Mouse (Mus musculus) heart, postnatal 0 days (tissue): ENCODE data around the gene Ctcf. TPM values are rescaled to one million over a fixed set of nuclear protein-coding genes. Genes with fewer than 3 reads are reported as not detected.

ENCODE experiments used
- ATAC-seq: fragments of 200-750 bp; cut with Nextera tagmentation; 2 replicates; pipeline ENCODE4 v1.8.0; 2017; ENCODE audit warnings: low read depth, moderate number of reproducible peaks, moderate library complexity; ENCODE audit not compliant: insufficient read depth
- DNase-seq: peaks from one replicate; pipeline ENCODE4 v3.0.0-alpha.2; 2016; ENCODE audit warnings: low spot score
- H3K27ac ChIP-seq: fragments of 300-500 bp; sonication (generic); 2 replicates; pipeline ENCODE4 v1.5.1; 2014; ENCODE audit warnings: low read depth, mild to moderate bottlenecking
- H3K27me3 ChIP-seq: fragments of 300-500 bp; sonication (generic); 2 replicates; pipeline ENCODE4 v1.6.1; 2014; ENCODE audit warnings: low read length, mixed read lengths; ENCODE audit not compliant: control insufficient read depth, insufficient read depth
- H3K36me3 ChIP-seq: fragments of 300-500 bp; sonication (generic); replicated peaks from 2 replicates; pipeline ENCODE4 v1.6.1; 2014; ENCODE audit warnings: low read length, mixed read lengths; ENCODE audit not compliant: control insufficient read depth, insufficient read depth
- H3K4me1 ChIP-seq: fragments of 300-500 bp; sonication (generic); 2 replicates; pipeline ENCODE4 v1.6.1; 2014; ENCODE audit warnings: antibody characterized with exemption; ENCODE audit not compliant: control insufficient read depth, insufficient read depth
- H3K4me2 ChIP-seq: fragments of 300-500 bp; sonication (generic); 2 replicates; pipeline ENCODE4 v1.6.1; 2014; ENCODE audit warnings: low read depth, mild to moderate bottlenecking, low read length, moderate library complexity
- H3K4me3 ChIP-seq: fragments of 300-500 bp; sonication (generic); 2 replicates; pipeline ENCODE4 v1.5.1; 2014; ENCODE audit warnings: low read depth, low read length
- H3K9ac ChIP-seq: fragments of 300-500 bp; sonication (generic); replicated peaks from 2 replicates; pipeline ENCODE4 v1.6.1; 2014; ENCODE audit warnings: low read depth, low read length, mixed read lengths
- H3K9me3 ChIP-seq: fragments of 300-500 bp; sonication (generic); replicated peaks from 2 replicates; pipeline ENCODE4 v1.6.1; 2016; ENCODE audit warnings: low read length; ENCODE audit not compliant: control insufficient read depth
- CTCF ChIP-seq: IDR thresholded peaks from 2 replicates; pipeline ENCODE4 v1.5.1; 2016; ENCODE audit warnings: antibody characterized with exemption, control low read depth, low read depth
- EP300 ChIP-seq: IDR thresholded peaks from 2 replicates; pipeline ENCODE4 v1.6.1; 2016; ENCODE audit warnings: antibody characterized with exemption, low read depth
- WGBS: fragments of 180-500 bp; shearing (Covaris S2); extraction: QIAGEN DNeasy Blood & Tissue Kit; methylation state at CpG from one replicate; pipeline ENCODE4 v1.1.7; 2014; 5-methylcytosine and 5-hydroxymethylcytosine counted together
- polyA plus RNA-seq: library from polyadenylated mRNA; unstranded; fragments of >200 nt; fragmentation: Nextera tagmentation; extraction: Ambion mirVana; gene quantifications from 2 replicates; pipeline ENCODE4 v1.2.1, GENCODE M21; 2015
- total RNA-seq: library from RNA; depleted of rRNA; stranded (reverse); fragments of >200 nt; gene quantifications from 2 replicates; pipeline ENCODE4 v1.2.3, GENCODE M21; 2014; ENCODE audit warnings: low replicate concordance

The Ctcf gene
- total and polyA plus RNA-seq, 2 experiments from 2014 or later, result 13.7 to 42.0 TPM

DNA sequence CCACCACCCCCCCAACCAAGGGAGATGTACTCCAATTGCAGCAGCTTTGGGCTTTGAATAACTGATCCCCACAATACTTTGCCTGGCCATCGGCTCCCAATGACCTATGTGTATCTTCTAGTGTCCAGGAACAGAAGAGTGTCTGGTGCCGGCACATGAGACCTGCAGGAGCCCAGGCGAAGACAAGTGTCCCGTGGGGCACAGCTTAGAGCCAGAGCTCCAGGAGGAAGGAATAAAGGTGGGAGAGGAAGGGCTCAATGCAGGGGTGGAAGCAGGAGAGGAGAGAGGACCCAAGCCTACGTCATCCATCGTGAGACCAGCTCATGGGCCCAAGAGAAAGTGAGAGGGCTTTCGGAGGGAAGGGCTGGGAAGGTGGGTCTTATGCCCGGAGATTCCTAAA lies 72.3 kb downstream of the Ctcf start:
- H3K4me3 ChIP-seq, result no peak overlapping the region
- no peaks in the 10 kb centered on the region for H3K9me3 ChIP-seq
- TF ChIP-seq EP300, result no peak
- TF ChIP-seq CTCF, result no peak
- no peak for ATAC-seq
- no peaks in the 10 kb centered on the region for H3K27me3 ChIP-seq
- H3K4me1 ChIP-seq, result peaks cover 12% of the 10 kb centered on the region; the same call in 1 of the 2 replicates
- H3K27ac ChIP-seq, result no peak overlapping the region
- no peak overlapping the region for H3K9ac ChIP-seq
- no peak overlapping the region for H3K4me2 ChIP-seq
- DNase-seq, result no peak
- no peaks in the 10 kb centered on the region for H3K36me3 ChIP-seq
- WGBS, result 88% methylated on average over 8 of the region's 8 CpGs

DNA sequence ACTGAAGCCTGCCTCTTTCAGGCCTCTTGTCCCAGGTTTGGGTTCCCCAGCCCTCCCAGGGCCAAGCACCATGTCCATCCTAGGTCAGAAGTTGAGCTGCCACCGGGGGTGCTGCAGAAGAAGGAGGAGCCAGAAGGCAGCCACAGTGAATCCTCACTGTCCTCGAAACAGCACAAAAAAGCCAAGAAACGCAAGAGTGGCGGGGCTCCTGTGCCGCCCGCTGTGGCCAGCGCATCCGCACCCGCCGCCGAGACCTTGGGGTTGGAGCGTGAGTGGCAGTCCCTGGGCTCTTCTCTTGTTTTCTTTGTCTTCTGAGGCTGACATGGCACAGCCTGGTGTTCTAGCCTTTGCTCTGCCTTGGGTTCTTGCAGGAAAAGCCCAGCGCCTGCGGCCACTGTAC lies 72.9 kb downstream of the Ctcf start:
- Histone ChIP-seq H3K9ac (no peak overlapping the region), H3K4me3 (no peak overlapping the region), H3K36me3 (no peaks in the 10 kb centered on the region), H3K27me3 (no peaks in the 10 kb centered on the region), H3K27ac (no peak overlapping the region), H3K4me2 (no peak overlapping the region), H3K9me3 (no peaks in the 10 kb centered on the region), H3K4me1 (peaks cover 12% of the 10 kb centered on the region; the same call in 1 of the 2 replicates)
- WGBS, result 72% methylated on average over 14 of the region's 14 CpGs
- DNase-seq (no peak), ATAC-seq (no peak)
- TF ChIP-seq CTCF (no peak), EP300 (no peak)

DNA sequence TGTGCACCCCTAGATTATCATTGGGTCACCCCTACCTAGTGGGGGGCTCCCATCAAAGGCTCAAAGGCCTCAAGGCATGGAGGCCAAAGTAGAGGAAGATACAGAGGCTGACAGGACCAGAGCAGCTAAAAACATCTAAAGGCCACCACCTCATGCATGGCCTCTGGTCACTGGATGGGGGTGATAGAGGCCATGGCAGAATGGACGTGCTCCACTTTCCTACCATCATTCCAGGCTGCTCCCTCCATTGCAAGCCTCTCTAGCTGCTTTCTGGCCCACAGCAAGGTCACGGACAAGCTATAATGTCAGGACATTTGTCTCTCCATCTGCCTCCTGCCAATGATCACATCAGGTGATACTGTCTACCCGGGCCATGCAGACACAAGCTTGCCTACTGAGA lies 75.9 kb downstream of the Ctcf start:
- Histone ChIP-seq H3K9me3 (no peaks in the 10 kb centered on the region), H3K27ac (no peak overlapping the region), H3K36me3 (peaks cover 5% of the 10 kb centered on the region; the same call in 1 of the 2 replicates), H3K27me3 (no peaks in the 10 kb centered on the region), H3K4me2 (no peak overlapping the region), H3K9ac (no peak overlapping the region), H3K4me1 (peaks cover 4% of the 10 kb centered on the region; the same call in 1 of the 2 replicates), H3K4me3 (no peak overlapping the region)
- WGBS, result 65% methylated on average over 3 of the region's 3 CpGs
- TF ChIP-seq CTCF (no peak), EP300 (no peak)
- ATAC-seq (no peak), DNase-seq (no peak)

DNA sequence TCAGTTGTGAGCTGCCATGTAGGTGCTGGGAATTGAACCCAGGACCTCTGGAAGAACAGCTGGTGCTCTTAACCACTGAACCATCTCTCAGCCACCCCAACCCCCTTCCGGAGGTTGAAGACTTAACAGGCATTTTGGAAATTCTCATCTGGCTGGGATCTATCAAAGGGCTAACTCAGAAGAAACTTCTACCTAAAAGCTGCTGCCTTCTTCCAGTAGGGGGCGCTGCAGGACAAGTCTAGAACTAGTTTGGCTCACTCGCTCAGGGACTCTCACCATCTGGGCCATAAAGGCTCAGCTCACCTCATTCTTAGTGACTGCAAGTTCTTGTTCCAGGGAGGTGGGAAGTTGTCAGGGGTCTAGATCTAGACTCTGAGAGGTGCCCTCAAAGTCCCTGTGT lies 77.8 kb downstream of the Ctcf start:
- Histone ChIP-seq H3K4me3 (no peak overlapping the region), H3K27ac (no peak overlapping the region), H3K27me3 (no peaks in the 10 kb centered on the region), H3K9ac (no peak overlapping the region), H3K9me3 (no peaks in the 10 kb centered on the region), H3K4me2 (no peak overlapping the region), H3K4me1 (no peaks in the 10 kb centered on the region), H3K36me3 (peaks cover 6% of the 10 kb centered on the region; the same call in 1 of the 2 replicates)
- peak; percentile 56 for ATAC-seq
- peak; percentile 88 for TF ChIP-seq CTCF
- TF ChIP-seq EP300, result no peak
- 5% methylated on average over 3 of the region's 3 CpGs for WGBS
- DNase-seq, result peak; percentile 69

DNA sequence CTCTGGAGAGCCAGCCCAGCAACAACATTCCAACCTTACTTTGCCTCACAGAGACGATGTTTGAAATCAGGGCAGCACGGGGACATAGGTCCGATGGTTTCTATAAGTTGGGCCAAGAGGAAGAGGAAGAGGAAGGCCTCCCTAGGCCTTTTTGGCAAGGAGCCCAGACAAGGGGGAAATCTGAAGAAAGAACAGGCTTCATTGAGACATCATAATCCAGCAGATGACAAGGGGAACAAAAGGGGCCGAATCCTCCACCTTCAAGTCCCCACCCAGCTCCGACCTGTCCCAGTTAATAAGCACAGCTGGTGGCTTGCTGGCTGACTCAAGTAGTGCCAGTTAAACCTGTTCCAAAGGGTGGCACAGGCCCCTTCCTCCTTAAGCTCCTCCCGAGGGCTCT lies 78.7 kb downstream of the Ctcf start:
- Histone ChIP-seq H3K9me3 (no peaks in the 10 kb centered on the region), H3K4me3 (no peak overlapping the region), H3K27me3 (no peaks in the 10 kb centered on the region), H3K36me3 (peaks cover 6% of the 10 kb centered on the region; the same call in 1 of the 2 replicates), H3K4me2 (no peak overlapping the region), H3K4me1 (no peaks in the 10 kb centered on the region), H3K9ac (no peak overlapping the region), H3K27ac (peak overlapping the region; percentile 70)
- DNase-seq (no peak), ATAC-seq (no peak)
- WGBS, result 58% methylated on average over 6 of the region's 6 CpGs
- TF ChIP-seq EP300 (0 out of 2 replicates have a peak, but pooled peaks have one; percentile 17), CTCF (no peak)

DNA sequence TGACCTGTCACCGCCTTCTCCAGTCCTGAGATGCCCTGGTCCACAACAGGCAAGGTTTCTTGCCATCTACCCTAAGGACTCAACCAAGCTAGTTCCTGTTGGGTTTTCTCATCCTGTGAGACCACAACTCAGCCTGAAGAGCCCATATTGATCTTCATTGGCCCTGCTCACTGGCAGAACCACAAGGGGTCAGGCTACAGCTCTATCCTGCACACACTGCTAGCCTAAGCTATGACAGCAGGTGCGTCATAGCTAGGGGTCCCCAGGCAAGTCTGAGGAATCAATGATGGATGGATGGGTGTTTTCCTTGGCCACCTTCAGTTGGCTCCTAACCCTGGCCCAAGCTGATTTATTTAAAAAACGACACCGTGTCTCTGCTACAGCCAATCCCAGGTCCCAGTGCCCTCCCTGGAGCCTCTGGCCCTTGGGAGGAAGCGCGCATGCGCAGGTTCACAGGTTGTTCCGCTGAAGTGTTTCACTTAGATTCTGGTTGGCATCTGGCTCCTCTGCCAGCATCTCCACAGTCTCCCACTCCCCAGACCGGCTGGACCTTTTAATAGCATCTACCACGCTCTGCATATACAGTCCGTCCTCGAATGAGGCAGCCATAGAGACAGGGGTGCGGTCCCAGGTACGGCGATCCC lies 80.1 kb downstream of the Ctcf start:
- Histone ChIP-seq H3K4me3 (no peak overlapping the region), H3K4me1 (no peaks in the 10 kb centered on the region), H3K4me2 (no peak overlapping the region), H3K9me3 (no peaks in the 10 kb centered on the region), H3K36me3 (peaks cover 6% of the 10 kb centered on the region; the same call in 1 of the 2 replicates), H3K27me3 (no peaks in the 10 kb centered on the region), H3K9ac (no peak overlapping the region), H3K27ac (no peak overlapping the region)
- TF ChIP-seq EP300 (no peak), CTCF (0 out of 2 replicates have a peak, but pooled peaks have one; percentile 3)
- WGBS, result 89% methylated on average over 15 of the region's 15 CpGs
- no peak for ATAC-seq
- no peak for DNase-seq
